Mouse (Mus musculus) neural tube, embryonic 14.5 days (tissue): ENCODE measurements around the gene Rgl1. TPM values are rescaled to one million over a fixed set of nuclear protein-coding genes. Genes with fewer than 3 reads are reported as not detected.

Experiments
- ATAC-seq: fragments of 200-750 bp; cut with Nextera tagmentation; 2 replicates; pipeline ENCODE4 v1.8.0; 2017; ENCODE audit warnings: low read depth, mild to moderate bottlenecking, moderate TSS enrichment, moderate library complexity
- H3K27ac ChIP-seq: fragments of 300-500 bp; sonication (generic); 2 replicates; pipeline ENCODE4 v1.5.1; 2014; ENCODE audit warnings: low read depth, mild to moderate bottlenecking, control low read depth, low read length, moderate library complexity, mixed read lengths
- H3K27me3 ChIP-seq: fragments of 300-500 bp; sonication (generic); 2 replicates; pipeline ENCODE4 v1.6.1; 2014; ENCODE audit warnings: low read length; ENCODE audit not compliant: control insufficient read depth, insufficient read depth
- H3K36me3 ChIP-seq: fragments of 300-500 bp; sonication (generic); 2 replicates; pipeline ENCODE4 v1.6.1; 2014; ENCODE audit warnings: low read length, mixed read lengths; ENCODE audit not compliant: control insufficient read depth, insufficient read depth
- H3K4me1 ChIP-seq: fragments of 300-500 bp; sonication (generic); 2 replicates; pipeline ENCODE4 v1.6.1; 2014; ENCODE audit warnings: low read length; ENCODE audit not compliant: control insufficient read depth, insufficient read depth
- H3K4me2 ChIP-seq: fragments of 300-500 bp; sonication (generic); 2 replicates; pipeline ENCODE4 v1.6.1; 2014; ENCODE audit warnings: mild to moderate bottlenecking, low read depth, low read length, control low read depth
- H3K4me3 ChIP-seq: fragments of 300-500 bp; sonication (generic); 2 replicates; pipeline ENCODE4 v1.5.1; 2014; ENCODE audit warnings: low read depth, low read length, control low read depth, mixed read lengths
- H3K9ac ChIP-seq: fragments of 300-500 bp; sonication (generic); replicated peaks from 2 replicates; pipeline ENCODE4 v1.6.1; 2014; ENCODE audit warnings: low read depth, mild to moderate bottlenecking, control low read depth, low read length, mixed read lengths
- H3K9me3 ChIP-seq: fragments of 300-500 bp; sonication (generic); 2 replicates; pipeline ENCODE4 v1.6.1; 2016; ENCODE audit warnings: low read length; ENCODE audit not compliant: control insufficient read depth
- WGBS: fragments of 180-500 bp; shearing (Covaris S2); extraction: QIAGEN DNeasy Blood & Tissue Kit; methylation state at CpG from one replicate; pipeline ENCODE4 v1.1.7; 2014; 5-methylcytosine and 5-hydroxymethylcytosine counted together
- polyA plus RNA-seq: library from polyadenylated mRNA; unstranded; fragments of >200 nt; fragmentation: Nextera tagmentation; extraction: Ambion mirVana; gene quantifications from 2 replicates; pipeline ENCODE4 v1.2.1, GENCODE M21; 2014

Rgl1 gene
- polyA plus RNA-seq, 1 experiment from 2014 or later, result 14.9 TPM

DNA sequence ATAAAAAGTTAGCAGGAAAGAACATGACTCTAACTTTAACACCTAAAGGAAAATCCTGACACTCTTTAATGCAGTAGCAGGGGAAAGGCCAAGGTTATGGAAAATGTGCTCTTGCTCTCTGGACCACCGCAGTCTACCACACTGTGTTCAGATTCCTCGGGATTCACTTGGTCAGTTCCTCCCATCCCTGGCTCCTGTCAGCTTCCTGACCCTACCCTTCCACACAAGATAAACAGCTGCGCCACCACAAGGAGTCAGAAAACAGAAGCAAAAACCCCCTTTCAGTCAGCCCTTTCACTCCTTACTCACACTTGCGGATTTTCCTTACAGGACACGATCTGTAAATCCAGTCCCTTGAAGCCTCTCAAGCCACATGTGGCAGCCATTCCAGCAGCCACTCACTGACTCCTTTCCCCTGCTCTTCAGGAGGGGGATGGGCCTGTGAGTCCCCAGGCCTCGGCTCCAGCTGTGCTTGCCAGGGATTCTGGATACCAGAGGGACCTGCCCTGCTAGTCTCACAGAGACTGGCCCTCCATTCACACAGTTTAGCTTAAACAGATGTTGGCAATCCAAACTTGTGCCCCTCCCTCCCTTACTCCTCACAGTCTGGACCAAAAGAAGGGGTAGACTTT is 78.9 kb downstream of the Rgl1 start:
- 20% methylated on average over 6 of the region's 6 CpGs for WGBS
- peaks cover 10% of the 10 kb centered on the region; the same call in 1 of the 2 replicates for H3K4me1 ChIP-seq
- H3K9ac ChIP-seq, result no peak overlapping the region
- ATAC-seq, result peak; percentile 36; the same call in 1 of the 2 replicates
- H3K4me2 ChIP-seq, result no peak overlapping the region
- H3K27ac ChIP-seq, result no peak overlapping the region
- H3K36me3 ChIP-seq, result no peaks in the 10 kb centered on the region
- H3K9me3 ChIP-seq, result no peaks in the 10 kb centered on the region
- no peak overlapping the region for H3K4me3 ChIP-seq
- H3K27me3 ChIP-seq, result no peaks in the 10 kb centered on the region

- H3K27me3 ChIP-seq, result no peaks in the 10 kb centered on the region
- H3K4me3 ChIP-seq, result no peak overlapping the region
- H3K4me1 ChIP-seq, result peaks cover 10% of the 10 kb centered on the region; the same call in 1 of the 2 replicates
- WGBS, result 66% methylated on average over 3 of the region's 3 CpGs
- H3K36me3 ChIP-seq, result no peaks in the 10 kb centered on the region
- ATAC-seq, result no peak
- H3K9me3 ChIP-seq, result no peaks in the 10 kb centered on the region
- no peak overlapping the region for H3K27ac ChIP-seq
- no peak overlapping the region for H3K4me2 ChIP-seq
- H3K9ac ChIP-seq, result no peak overlapping the region
These were observed 80.6 kb downstream of the Rgl1 start for GRCm38 (mm10) chr1:152685531-152685930.

GRCm38 (mm10) chr1:152682368-152683194 is 83.6 kb downstream of the Rgl1 start:
- 66% methylated on average over 11 of the region's 11 CpGs for WGBS
- no peak for ATAC-seq

DNA sequence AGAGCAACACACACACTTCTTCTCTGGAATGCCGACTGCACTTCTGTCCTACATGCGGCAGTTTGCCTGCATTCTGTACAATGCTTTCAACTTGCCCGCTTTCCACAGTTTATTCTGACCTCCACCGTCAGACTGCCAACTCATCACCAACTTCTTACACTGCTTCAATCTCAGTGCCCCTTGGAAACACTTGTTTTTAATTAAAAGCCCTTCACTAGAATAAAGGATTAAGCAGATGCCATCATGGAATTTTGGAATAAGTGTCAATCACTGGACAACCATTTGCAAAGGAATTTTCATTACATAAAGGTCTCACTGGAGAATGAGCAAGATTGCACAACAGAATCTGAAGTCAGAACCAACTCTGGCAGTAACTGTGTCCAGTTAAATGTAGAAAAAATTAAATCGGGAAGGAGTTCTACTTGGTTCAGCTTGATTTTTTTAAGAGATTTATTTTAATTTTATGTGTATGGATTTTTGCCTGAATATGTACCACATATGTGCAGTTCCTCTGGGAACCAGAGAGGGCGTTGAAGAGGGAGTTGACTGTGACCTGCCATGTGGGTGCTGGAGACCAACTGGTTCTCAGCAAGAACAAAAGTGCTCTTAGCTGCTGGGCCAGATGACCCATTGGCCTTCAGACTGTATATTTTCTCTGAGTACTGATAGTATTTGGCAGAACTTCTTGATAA is 84.3 kb downstream of the Rgl1 start:
- no peak for ATAC-seq
- no peak overlapping the region for H3K4me2 ChIP-seq
- WGBS, result 81% methylated on average over 6 of the region's 6 CpGs
- no peak overlapping the region for H3K9ac ChIP-seq
- H3K4me1 ChIP-seq, result no peaks in the 10 kb centered on the region
- no peak overlapping the region for H3K4me3 ChIP-seq
- no peak overlapping the region for H3K27ac ChIP-seq
- no peaks in the 10 kb centered on the region for H3K27me3 ChIP-seq
- no peaks in the 10 kb centered on the region for H3K36me3 ChIP-seq
- no peaks in the 10 kb centered on the region for H3K9me3 ChIP-seq

More at GRCm38 (mm10) chr1:152682368-152683194, 83.6 kb downstream of the Rgl1 start:
- Histone ChIP-seq H3K4me3 (no peak overlapping the region), H3K27ac (0 out of 2 replicates have a peak overlapping the region, but pooled peaks have one; percentile 39), H3K9ac (no peak overlapping the region), H3K4me1 (peaks cover 6% of the 10 kb centered on the region; the same call in 1 of the 2 replicates), H3K9me3 (no peaks in the 10 kb centered on the region), H3K4me2 (no peak overlapping the region), H3K36me3 (no peaks in the 10 kb centered on the region), H3K27me3 (no peaks in the 10 kb centered on the region)

GRCm38 (mm10) chr1:152681116-152681515 is 85.0 kb downstream of the Rgl1 start:
- Histone ChIP-seq H3K36me3 (no peaks in the 10 kb centered on the region), H3K4me2 (no peak overlapping the region), H3K27me3 (no peaks in the 10 kb centered on the region), H3K9ac (no peak overlapping the region), H3K9me3 (no peaks in the 10 kb centered on the region), H3K4me1 (no peaks in the 10 kb centered on the region), H3K27ac (no peak overlapping the region), H3K4me3 (no peak overlapping the region)
- no peak for ATAC-seq
- WGBS, result 71% methylated on average over 8 of the region's 8 CpGs

GRCm38 (mm10) chr1:152678451-152678850 is 87.7 kb downstream of the Rgl1 start:
- Histone ChIP-seq H3K9ac (no peak overlapping the region), H3K4me1 (no peaks in the 10 kb centered on the region), H3K4me3 (no peak overlapping the region), H3K27ac (no peak overlapping the region), H3K9me3 (no peaks in the 10 kb centered on the region), H3K36me3 (no peaks in the 10 kb centered on the region), H3K27me3 (no peaks in the 10 kb centered on the region), H3K4me2 (no peak overlapping the region)
- 38% methylated on average over 5 of the region's 5 CpGs for WGBS
- no peak for ATAC-seq

DNA sequence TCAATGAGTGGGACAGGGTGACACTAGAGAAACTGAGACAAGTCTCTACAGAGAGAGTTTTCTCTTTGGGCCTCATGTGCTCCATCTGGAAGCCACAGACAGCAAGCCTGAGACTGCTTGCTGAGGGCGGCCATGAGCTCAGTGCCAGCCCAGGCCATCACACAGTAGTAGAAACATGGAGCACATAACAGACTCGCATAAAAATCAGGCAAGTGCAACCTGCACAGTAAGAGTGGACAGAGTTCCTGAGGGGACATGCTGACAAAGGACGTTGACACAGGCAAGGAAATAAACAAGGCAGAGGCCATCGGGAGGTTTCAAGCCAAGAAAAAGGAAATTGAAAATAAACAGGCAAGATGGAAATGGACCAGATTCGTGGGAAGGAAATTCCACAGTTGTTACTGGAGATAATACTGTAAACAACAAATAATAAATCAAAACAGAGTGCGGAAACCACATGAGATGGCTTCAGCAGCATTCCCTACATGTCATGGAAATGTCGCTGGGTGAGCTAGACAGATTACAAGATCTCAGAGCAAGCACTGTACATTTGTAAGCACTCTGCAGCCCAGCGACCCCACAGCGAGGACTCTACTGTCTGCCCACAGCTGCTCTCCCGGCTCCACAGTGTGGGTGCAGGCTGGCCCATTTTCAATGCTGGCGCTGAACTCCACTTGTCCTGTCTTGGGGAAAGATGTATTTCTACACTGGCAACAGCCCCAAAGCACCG is 88.5 kb downstream of the Rgl1 start:
- Histone ChIP-seq H3K9ac (no peak overlapping the region), H3K9me3 (no peaks in the 10 kb centered on the region), H3K4me3 (no peak overlapping the region), H3K4me2 (no peak overlapping the region), H3K4me1 (no peaks in the 10 kb centered on the region), H3K27ac (no peak overlapping the region), H3K27me3 (no peaks in the 10 kb centered on the region), H3K36me3 (no peaks in the 10 kb centered on the region)
- ATAC-seq, result no peak
- 77% methylated on average over 12 of the region's 12 CpGs for WGBS

- 51% methylated on average over 8 of the region's 8 CpGs for WGBS
These were observed 96.5 kb downstream of the Rgl1 start for GRCm38 (mm10) chr1:152669446-152670180.

More at GRCm38 (mm10) chr1:152669446-152670180, 96.5 kb downstream of the Rgl1 start:
- no peak overlapping the region for H3K4me2 ChIP-seq
- no peak for ATAC-seq
- H3K4me1 ChIP-seq, result no peaks in the 10 kb centered on the region
- no peak overlapping the region for H3K4me3 ChIP-seq
- H3K9me3 ChIP-seq, result no peaks in the 10 kb centered on the region
- no peak overlapping the region for H3K27ac ChIP-seq
- no peak overlapping the region for H3K9ac ChIP-seq
- H3K36me3 ChIP-seq, result no peaks in the 10 kb centered on the region
- no peaks in the 10 kb centered on the region for H3K27me3 ChIP-seq
